Mouse (Mus musculus): ENCODE measurements at regions not wholly inside any gene's neighbourhood (a gene's known extent, or its start where the extent isn't known, plus 50 kb on each side); places are given as distances from the start of the nearest gene placed in this dataset.

- TF ChIP-seq CTCF (IDR thresholded peaks at IDR 0.05; ENCODE audit: low read depth, low read length) (no peak), POLR2A (IDR thresholded peaks at IDR 0.05; ENCODE audit: insufficient read depth, low read length) (no peak), EP300 (IDR thresholded peaks at IDR 0.05; ENCODE audit: insufficient read depth, low read depth, low read length) (no peak)
Observed at GRCm38 (mm10) chr7:78003086-78003485, 734.7 kb downstream of the Ntrk3 start.

Measured in ES-Bruce4 (cell line).